ENCODE assay signal across 24 mouse cellular contexts in the genomic region with DNA sequence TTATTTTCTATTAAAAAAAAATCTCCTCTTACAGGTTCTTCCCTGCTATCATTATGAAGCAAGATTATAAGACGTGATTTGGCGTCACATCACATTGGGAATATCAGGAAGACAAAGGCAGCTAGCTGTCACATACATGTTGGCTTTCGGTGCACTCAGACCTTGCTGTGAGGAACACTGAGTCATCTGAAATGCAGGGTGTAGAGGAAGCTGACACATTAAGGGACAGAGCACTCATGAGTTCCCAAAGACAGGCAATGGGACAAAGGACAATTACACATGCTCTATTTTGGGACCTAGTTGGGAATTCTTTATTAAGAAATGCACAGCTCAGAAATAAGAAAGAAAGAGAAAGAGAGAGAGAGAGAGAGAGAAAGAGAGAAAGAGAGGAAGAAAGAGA.
"Had no signal": no experiment of that assay in that cellular context is flagged by ENCODE, and none has a peak within 500 bp of the region (broad histone marks: within the 10 kb centered on the region; RNA-seq: fewer than 3 reads in every experiment).

No protein-coding gene starts in this region.

- H3K9me3 ChIP-seq: heart, embryonic 13.5 days; heart, embryonic 15.5 days; hindbrain, embryonic 13.5 days; hindbrain, embryonic 15.5 days; kidney, embryonic 15.5 days; limb, embryonic 13.5 days; limb, embryonic 15.5 days; liver, embryonic 12.5 days had no signal

- H3K4me3 ChIP-seq: heart, adult 2 months; heart, embryonic 13.5 days; heart, embryonic 15.5 days; hindbrain, embryonic 13.5 days; hindbrain, embryonic 15.5 days; kidney, embryonic 15.5 days; limb, embryonic 13.5 days; limb, embryonic 15.5 days; liver, embryonic 12.5 days had no signal

- H3K27me3 ChIP-seq: heart, embryonic 13.5 days; heart, embryonic 15.5 days; hindbrain, embryonic 13.5 days; hindbrain, embryonic 15.5 days; kidney, embryonic 15.5 days; limb, embryonic 13.5 days; limb, embryonic 15.5 days; liver, embryonic 12.5 days had no signal

- H3K36me3 ChIP-seq: heart, embryonic 13.5 days; heart, embryonic 15.5 days; hindbrain, embryonic 13.5 days; hindbrain, embryonic 15.5 days; kidney, embryonic 15.5 days; limb, embryonic 13.5 days; limb, embryonic 15.5 days; liver, embryonic 12.5 days had no signal

- ATAC-seq: hindbrain, postnatal 0 days; intestine, embryonic 16.5 days; liver, embryonic 12.5 days had no signal

- H3K4me1 ChIP-seq: heart, embryonic 13.5 days; heart, embryonic 15.5 days; hindbrain, embryonic 13.5 days; hindbrain, embryonic 15.5 days; kidney, embryonic 15.5 days; limb, embryonic 13.5 days; limb, embryonic 15.5 days; liver, embryonic 12.5 days had no signal

- DNase-seq: gastrocnemius, postnatal 14 days; gastrocnemius, postnatal 36 days; heart, adult 11 months; heart, adult 2 months; heart, postnatal 14 days; heart, postnatal 36 days; kidney, adult 11 months; kidney, adult 2 months; kidney, adult 9 months; kidney, postnatal 14 days; kidney, postnatal 36 days; layer of hippocampus, adult 9-11 months; layer of hippocampus, postnatal 36 days; left cerebral cortex, postnatal 4 days had no signal
